Mouse (Mus musculus) adrenal gland, adult 2 months (tissue): ENCODE data around the gene Pon2. TPM values are rescaled to one million over a fixed set of nuclear protein-coding genes. Genes with fewer than 3 reads are reported as not detected.
"Not testable (repeated sequence)": the region's sequence is repeated elsewhere in the genome, so short reads cannot be mapped to it uniquely, and the experiment has no call there.

ENCODE experiments used
- DNase-seq: peaks from one replicate; pipeline ENCODE4 v3.0.0; 2021
- polyA plus RNA-seq: library from polyadenylated mRNA; depleted of rRNA; stranded (reverse); fragments of >200 nt; gene quantifications from 2 replicates; pipeline ENCODE4 v1.2.3, GENCODE M21; 2012; rRNA removed
- total RNA-seq, 2 experiments: library from RNA; stranded (reverse); gene quantifications; 2 replicates each; pipeline ENCODE4 v1.2.3; 2021

Gene Pon2
- total and polyA plus RNA-seq, 3 experiments: 25.4 to 43.7 (median 32.4) TPM

GRCm38 (mm10) chr6:5223551-5223950, 74.7 kb downstream of the Pon2 start:
- not testable (repeated sequence) for DNase-seq

GRCm38 (mm10) chr6:5222080-5222479, 76.2 kb downstream of the Pon2 start:
- DNase-seq: no peak

GRCm38 (mm10) chr6:5218190-5218589, 80.1 kb downstream of the Pon2 start:
- no peak for DNase-seq

Other genes with a start within 250 kb of the Pon2 start
- gene Pon1, start 104.5 kb downstream of the Pon2 start, total RNA-seq: 10 to 100 TPM; 12.6 to 19.6 TPM
- 0.35 and 1.6 TPM in 2 replicates for gene Pon1, start 104.5 kb downstream of the Pon2 start, polyA plus RNA-seq
- 100 to 1,000 TPM in 1 of 2 experiments, 10 to 100 TPM in 1; 79.0 to 204 TPM for gene Pon3, start 42.2 kb downstream of the Pon2 start, total RNA-seq
- 18.1 and 26.5 TPM in 2 replicates for gene Pon3, start 42.2 kb downstream of the Pon2 start, polyA plus RNA-seq
- gene Asb4, start 84.9 kb upstream of the Pon2 start, total RNA-seq: 1 to 10 TPM; 1.6 to 2.4 TPM
- gene Asb4, start 84.9 kb upstream of the Pon2 start, polyA plus RNA-seq: 0.68 and 1.8 TPM in 2 replicates
- gene Pdk4, start 197.9 kb upstream of the Pon2 start, total RNA-seq: 100 to 1,000 TPM; 281 to 437 TPM
- 147 and 215 TPM in 2 replicates for gene Pdk4, start 197.9 kb upstream of the Pon2 start, polyA plus RNA-seq